Mouse (Mus musculus): ENCODE results near the gene Rps6kb1. TPM values are rescaled to one million over a fixed set of nuclear protein-coding genes. Genes with fewer than 3 reads are reported as not detected.

Rps6kb1 gene
- polyA plus RNA-seq, 1 experiment from 2014 or later = 63.6 TPM

GRCm38 (mm10) chr11:86585598-86585984 is 41.0 kb upstream of the Rps6kb1 start:
- no peaks in the 10 kb centered on the region for H3K36me3 ChIP-seq
- no peaks in the 10 kb centered on the region for H3K9me3 ChIP-seq
- ATAC-seq = no peak
- 14% methylated on average over 3 of the region's 3 CpGs for WGBS
- H3K4me1 ChIP-seq (replicated peaks) = peaks cover 6% of the 10 kb centered on the region
- peak overlapping the region; percentile 47 for H3K9ac ChIP-seq
- H3K27me3 ChIP-seq (replicated peaks) = no peaks in the 10 kb centered on the region
- peak overlapping the region; percentile 51 for H3K4me3 ChIP-seq (replicated peaks)
- H3K4me2 ChIP-seq (replicated peaks) = peak overlapping the region; percentile 59
- H3K27ac ChIP-seq = peak overlapping the region; percentile 76

- ATAC-seq = no peak
- peak overlapping the region; percentile 47 for H3K9ac ChIP-seq
- H3K4me2 ChIP-seq (replicated peaks) = peak overlapping the region; percentile 59
- H3K27me3 ChIP-seq (replicated peaks) = no peaks in the 10 kb centered on the region
- no peaks in the 10 kb centered on the region for H3K36me3 ChIP-seq
- H3K4me1 ChIP-seq (replicated peaks) = peaks cover 6% of the 10 kb centered on the region
- H3K9me3 ChIP-seq = no peaks in the 10 kb centered on the region
- peak overlapping the region; percentile 76 for H3K27ac ChIP-seq
- peak overlapping the region; percentile 51 for H3K4me3 ChIP-seq (replicated peaks)
- 52% methylated on average over 7 of the region's 7 CpGs for WGBS
Observed at GRCm38 (mm10) chr11:86584898-86585597, 40.4 kb upstream of the Rps6kb1 start.

GRCm38 (mm10) chr11:86583990-86584897 is 39.6 kb upstream of the Rps6kb1 start:
- no peak for ATAC-seq
- WGBS = 74% methylated on average over 14 of the region's 14 CpGs
- Histone ChIP-seq H3K4me2 (replicated peaks) (peak overlapping the region; percentile 59), H3K9me3 (no peaks in the 10 kb centered on the region), H3K4me1 (replicated peaks) (peaks cover 13% of the 10 kb centered on the region), H3K27ac (no peak overlapping the region), H3K27me3 (replicated peaks) (no peaks in the 10 kb centered on the region), H3K4me3 (replicated peaks) (peak overlapping the region; percentile 51), H3K9ac (peak overlapping the region; percentile 47), H3K36me3 (no peaks in the 10 kb centered on the region)

- no peak overlapping the region for H3K9ac ChIP-seq
- no peak overlapping the region for H3K4me2 ChIP-seq (replicated peaks)
- WGBS = 85% methylated on average over 3 of the region's 3 CpGs
- no peak overlapping the region for H3K4me3 ChIP-seq (replicated peaks)
- H3K4me1 ChIP-seq (replicated peaks) = peaks cover 18% of the 10 kb centered on the region
- no peaks in the 10 kb centered on the region for H3K9me3 ChIP-seq
- no peak for ATAC-seq
- no peaks in the 10 kb centered on the region for H3K27me3 ChIP-seq (replicated peaks)
- H3K36me3 ChIP-seq = no peaks in the 10 kb centered on the region
- H3K27ac ChIP-seq = no peak overlapping the region
Observed at GRCm38 (mm10) chr11:86583313-86583825, 38.8 kb upstream of the Rps6kb1 start.

GRCm38 (mm10) chr11:86582543-86583260 is 38.1 kb upstream of the Rps6kb1 start:
- Histone ChIP-seq H3K27ac (peak overlapping the region; percentile 97), H3K4me1 (replicated peaks) (peaks cover 17% of the 10 kb centered on the region), H3K27me3 (replicated peaks) (no peaks in the 10 kb centered on the region), H3K9me3 (no peaks in the 10 kb centered on the region), H3K9ac (no peak overlapping the region), H3K4me2 (replicated peaks) (no peak overlapping the region), H3K36me3 (no peaks in the 10 kb centered on the region), H3K4me3 (replicated peaks) (no peak overlapping the region)
- no peak for ATAC-seq
- WGBS = 88% methylated on average over 7 of the region's 7 CpGs

- H3K4me2 ChIP-seq (replicated peaks) = 0 out of 2 replicates have a peak overlapping the region, but pooled peaks have one; percentile 53
- 81% methylated on average over 12 of the region's 12 CpGs for WGBS
- peak overlapping the region; percentile 97 for H3K27ac ChIP-seq
- peaks cover 16% of the 10 kb centered on the region for H3K4me1 ChIP-seq (replicated peaks)
- no peaks in the 10 kb centered on the region for H3K9me3 ChIP-seq
- no peak overlapping the region for H3K9ac ChIP-seq
- no peaks in the 10 kb centered on the region for H3K27me3 ChIP-seq (replicated peaks)
- H3K4me3 ChIP-seq (replicated peaks) = no peak overlapping the region
- ATAC-seq = no peak
- H3K36me3 ChIP-seq = no peaks in the 10 kb centered on the region
Observed at GRCm38 (mm10) chr11:86581943-86582542, 37.4 kb upstream of the Rps6kb1 start.

GRCm38 (mm10) chr11:86581250-86581753 is 36.7 kb upstream of the Rps6kb1 start:
- peaks cover 17% of the 10 kb centered on the region for H3K4me1 ChIP-seq (replicated peaks)
- 32% methylated on average over 11 of the region's 11 CpGs for WGBS
- peak; percentile 44 for ATAC-seq

GRCm38 (mm10) chr11:86580319-86581113 is 35.9 kb upstream of the Rps6kb1 start:
- Histone ChIP-seq H3K27ac (peak overlapping the region; percentile 97), H3K4me3 (replicated peaks) (no peak overlapping the region), H3K9ac (0 out of 2 replicates have a peak overlapping the region, but pooled peaks have one; percentile 11), H3K36me3 (no peaks in the 10 kb centered on the region), H3K27me3 (replicated peaks) (no peaks in the 10 kb centered on the region), H3K4me2 (replicated peaks) (peak overlapping the region; percentile 53), H3K9me3 (no peaks in the 10 kb centered on the region), H3K4me1 (replicated peaks) (peaks cover 20% of the 10 kb centered on the region)
- ATAC-seq = peak; percentile 85
- 69% methylated on average over 9 of the region's 9 CpGs for WGBS

More at GRCm38 (mm10) chr11:86581250-86581753, 36.7 kb upstream of the Rps6kb1 start:
- Histone ChIP-seq H3K4me3 (replicated peaks) (peak overlapping the region; percentile 15; the same call in 1 of the 2 replicates), H3K27me3 (replicated peaks) (no peaks in the 10 kb centered on the region), H3K9ac (peak overlapping the region; percentile 37; the same call in 1 of the 2 replicates), H3K36me3 (no peaks in the 10 kb centered on the region), H3K9me3 (no peaks in the 10 kb centered on the region), H3K27ac (peak overlapping the region; percentile 97), H3K4me2 (replicated peaks) (peak overlapping the region; percentile 53)

GRCm38 (mm10) chr11:86579731-86580318 is 35.2 kb upstream of the Rps6kb1 start:
- Histone ChIP-seq H3K36me3 (no peaks in the 10 kb centered on the region), H3K4me1 (replicated peaks) (peaks cover 20% of the 10 kb centered on the region), H3K4me2 (replicated peaks) (peak overlapping the region; percentile 35), H3K27me3 (replicated peaks) (no peaks in the 10 kb centered on the region), H3K9me3 (no peaks in the 10 kb centered on the region), H3K9ac (0 out of 2 replicates have a peak overlapping the region, but pooled peaks have one; percentile 11), H3K4me3 (replicated peaks) (no peak overlapping the region), H3K27ac (peak overlapping the region; percentile 97)
- WGBS = 57% methylated on average over 10 of the region's 10 CpGs
- peak; percentile 29; the same call in 1 of the 2 replicates for ATAC-seq

- peak; percentile 50 for ATAC-seq
- H3K4me3 ChIP-seq (replicated peaks) = no peak overlapping the region
- H3K9me3 ChIP-seq = no peaks in the 10 kb centered on the region
- H3K4me1 ChIP-seq (replicated peaks) = peaks cover 20% of the 10 kb centered on the region
- H3K27me3 ChIP-seq (replicated peaks) = no peaks in the 10 kb centered on the region
- H3K4me2 ChIP-seq (replicated peaks) = peak overlapping the region; percentile 35
- H3K36me3 ChIP-seq = no peaks in the 10 kb centered on the region
- 58% methylated on average over 25 of the region's 25 CpGs for WGBS
- no peak overlapping the region for H3K9ac ChIP-seq
- peak overlapping the region; percentile 97 for H3K27ac ChIP-seq
Observed at GRCm38 (mm10) chr11:86578809-86579730, 34.5 kb upstream of the Rps6kb1 start.

Data from intestine, embryonic 15.5 days (tissue).